Comparison of ENCODE assay signal across 15 mouse cellular contexts in the genomic region with DNA sequence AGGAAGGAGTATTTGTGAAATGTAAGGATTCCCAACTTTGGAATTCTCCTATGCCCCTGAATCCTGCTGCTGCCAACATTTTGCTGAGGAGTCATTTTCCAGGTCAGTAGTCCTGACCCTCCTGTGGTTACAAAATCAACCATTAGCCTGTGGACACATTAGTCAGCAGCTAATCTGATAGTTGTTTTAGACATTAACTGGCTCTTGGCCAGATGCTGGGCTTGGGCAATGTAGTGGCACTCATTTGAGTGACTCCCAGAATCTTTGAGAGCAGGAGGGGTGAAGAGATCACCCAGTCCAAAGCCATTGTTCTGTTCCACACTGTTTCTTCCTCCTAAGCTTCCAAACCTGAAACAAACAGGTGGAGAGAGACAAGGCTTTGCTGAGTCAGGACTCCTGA. TPM values are rescaled to one million over a fixed set of nuclear protein-coding genes. Genes with fewer than 3 reads are reported as not detected.
DNase-seq lines count a peak whose midpoint lies in the region; ATAC-seq lines count a peak whose summit lies in the region.
"Had no signal": no experiment of that assay in that cellular context is flagged by ENCODE, and none has a peak within 500 bp of the region (broad histone marks: within the 10 kb centered on the region; RNA-seq: fewer than 3 reads in every experiment).

No protein-coding gene starts in this region.

- DNase-seq in liver, embryonic 11.5 days (ENCODE audit: low spot score): no peak
- peak; percentile 81 to 88 for DNase-seq in adrenal gland, postnatal 36 days
- peak; percentile 30 for DNase-seq in retina, embryonic 14.5 days (ENCODE audit: low spot score)
- no peak for DNase-seq in embryo, embryonic 10 days (ENCODE audit: low spot score)
- DNase-seq in cerebellum, adult 9-10 months: no peak
- DNase-seq: cerebellum, postnatal 36 days had no signal

- H3K27ac ChIP-seq in liver, embryonic 16.5 days (ENCODE audit: low read length): no peak overlapping the region
- no peak overlapping the region for H3K27ac ChIP-seq in liver, embryonic 11.5 days (ENCODE audit: low read depth, low read length)
- peak overlapping the region; percentile 79 for H3K27ac ChIP-seq in kidney, embryonic 16.5 days (ENCODE audit: low read length)
- H3K27ac ChIP-seq: hindbrain, embryonic 12.5 days; limb, embryonic 12.5 days; neural tube, embryonic 13.5 days had no signal

- no peaks in the 10 kb centered on the region for H3K4me1 ChIP-seq in liver, embryonic 16.5 days (ENCODE audit: control insufficient read depth, low read depth, low read length)
- no peaks in the 10 kb centered on the region for H3K4me1 ChIP-seq in liver, embryonic 11.5 days (replicated peaks; ENCODE audit: control insufficient read depth, insufficient read depth, low read length)
- H3K4me1 ChIP-seq in kidney, embryonic 16.5 days (ENCODE audit: insufficient read depth, low read length): no peaks in the 10 kb centered on the region
- H3K4me1 ChIP-seq: hindbrain, embryonic 12.5 days; limb, embryonic 12.5 days; megakaryocyte, embryonic 14.5 days; neural tube, embryonic 13.5 days had no signal

- no peak overlapping the region for H3K9ac ChIP-seq in liver, embryonic 16.5 days (ENCODE audit: low read depth, low read length)
- H3K9ac ChIP-seq in liver, embryonic 11.5 days (ENCODE audit: low read depth, low read length): no peak overlapping the region
- H3K9ac ChIP-seq in kidney, embryonic 16.5 days (replicated peaks; ENCODE audit: low read length): no peak overlapping the region
- H3K9ac ChIP-seq: hindbrain, embryonic 12.5 days; limb, embryonic 12.5 days; neural tube, embryonic 13.5 days had no signal

- peak; percentile 63 for ATAC-seq in liver, embryonic 16.5 days (ENCODE audit: low read depth)
- ATAC-seq in liver, embryonic 11.5 days (replicated peaks; ENCODE audit: low FRiP score): no peak
- ATAC-seq in kidney, embryonic 16.5 days (ENCODE audit: low FRiP score, low TSS enrichment): peak; percentile 93
- ATAC-seq in monocyte, adult 5-6 weeks (replicated peaks; ENCODE audit: insufficient number of reproducible peaks, low FRiP score, low TSS enrichment, poor library complexity, severe bottlenecking): no peak

- no peaks in the 10 kb centered on the region for H3K27me3 ChIP-seq in liver, embryonic 16.5 days (ENCODE audit: control insufficient read depth, insufficient read depth, low read depth, low read length)
- no peaks in the 10 kb centered on the region for H3K27me3 ChIP-seq in liver, embryonic 11.5 days (replicated peaks; ENCODE audit: control insufficient read depth, insufficient read depth, low read length)
- H3K27me3 ChIP-seq in kidney, embryonic 16.5 days (ENCODE audit: insufficient read depth, low read length): no peaks in the 10 kb centered on the region
- H3K27me3 ChIP-seq: hindbrain, embryonic 12.5 days; limb, embryonic 12.5 days; megakaryocyte, embryonic 14.5 days; neural tube, embryonic 13.5 days had no signal

- H3K9me3 ChIP-seq in liver, embryonic 16.5 days (replicated peaks; ENCODE audit: control insufficient read depth, low read length): no peaks in the 10 kb centered on the region
- H3K9me3 ChIP-seq in liver, embryonic 11.5 days (ENCODE audit: control insufficient read depth, low read length): no peaks in the 10 kb centered on the region
- H3K9me3 ChIP-seq in kidney, embryonic 16.5 days (ENCODE audit: low read length): no peaks in the 10 kb centered on the region
- H3K9me3 ChIP-seq: hindbrain, embryonic 12.5 days; limb, embryonic 12.5 days; megakaryocyte, embryonic 14.5 days; neural tube, embryonic 13.5 days had no signal

- no peak overlapping the region for H3K4me2 ChIP-seq in liver, embryonic 16.5 days (ENCODE audit: low read depth, low read length)
- H3K4me2 ChIP-seq in liver, embryonic 11.5 days: no peak overlapping the region
- no peak overlapping the region for H3K4me2 ChIP-seq in kidney, embryonic 16.5 days (replicated peaks; ENCODE audit: low read depth, low read length)
- H3K4me2 ChIP-seq: heart, embryonic 11.5 days; hindbrain, embryonic 12.5 days; limb, embryonic 12.5 days; neural tube, embryonic 13.5 days had no signal

- no peak overlapping the region for H3K4me3 ChIP-seq in liver, embryonic 16.5 days (ENCODE audit: low read depth, low read length)
- H3K4me3 ChIP-seq in liver, embryonic 11.5 days (ENCODE audit: low read depth, low read length): no peak overlapping the region
- H3K4me3 ChIP-seq in kidney, embryonic 16.5 days (ENCODE audit: low read length): no peak overlapping the region
- H3K4me3 ChIP-seq: hindbrain, embryonic 12.5 days; limb, embryonic 12.5 days; megakaryocyte, embryonic 14.5 days; neural tube, embryonic 13.5 days had no signal

- no peaks in the 10 kb centered on the region; the same call in 1 of the 2 replicates for H3K36me3 ChIP-seq in liver, embryonic 16.5 days (ENCODE audit: control insufficient read depth, insufficient read depth)
- H3K36me3 ChIP-seq in liver, embryonic 11.5 days (ENCODE audit: control insufficient read depth, insufficient read depth, low read length): no peaks in the 10 kb centered on the region; the same call in 1 of the 2 replicates
- H3K36me3 ChIP-seq in kidney, embryonic 16.5 days (ENCODE audit: insufficient read depth, low read length): peaks cover 15% of the 10 kb centered on the region

RNA-seq across cellular contexts. Expression of gene Idh1, which starts 31.5 kb away (rescaled TPM):
- polyA plus RNA-seq in liver, embryonic 16.5 days (2015; fragmentation: Nextera tagmentation; extraction: Ambion mirVana): 136 and 151 TPM in 2 replicates
- polyA plus RNA-seq in liver, embryonic 11.5 days (2014; fragmentation: Nextera tagmentation; extraction: Ambion mirVana): 106 and 118 TPM in 2 replicates
- total RNA-seq in adrenal gland, postnatal 36 days (2021): 100 to 1,000 TPM; 322 to 834 TPM
- 293 and 329 TPM in 2 replicates for polyA plus RNA-seq in kidney, embryonic 16.5 days (2015; fragmentation: Nextera tagmentation; extraction: Ambion mirVana)
- 91.5 to 141 TPM (median 130 TPM) in 3 replicates for total RNA-seq in monocyte, adult 5-6 weeks (2017)

RNA-seq across cellular contexts. Expression of gene Pikfyve, which starts 31.7 kb away (rescaled TPM):
- polyA plus RNA-seq in liver, embryonic 16.5 days (2015; fragmentation: Nextera tagmentation; extraction: Ambion mirVana): 3.5 and 3.7 TPM in 2 replicates
- 9.8 and 10.7 TPM in 2 replicates for polyA plus RNA-seq in liver, embryonic 11.5 days (2014; fragmentation: Nextera tagmentation; extraction: Ambion mirVana)
- 10 to 100 TPM; 36.8 to 37.0 TPM for total RNA-seq in adrenal gland, postnatal 36 days (2021)
- 10.0 and 11.1 TPM in 2 replicates for polyA plus RNA-seq in kidney, embryonic 16.5 days (2015; fragmentation: Nextera tagmentation; extraction: Ambion mirVana)
- total RNA-seq in monocyte, adult 5-6 weeks (2017): 43.2 to 56.5 TPM (median 45.5 TPM) in 3 replicates

RNA-seq across cellular contexts. Expression of gene D630023F18Rik, which starts 31.8 kb away (rescaled TPM):
- 0.13 and 0.48 TPM in 2 replicates for polyA plus RNA-seq in liver, embryonic 16.5 days (2015; fragmentation: Nextera tagmentation; extraction: Ambion mirVana)
- 0.32 and 0.49 TPM in 2 replicates for polyA plus RNA-seq in liver, embryonic 11.5 days (2014; fragmentation: Nextera tagmentation; extraction: Ambion mirVana)
- total RNA-seq in adrenal gland, postnatal 36 days (2021): not detected
- 2.0 and 2.8 TPM in 2 replicates for polyA plus RNA-seq in kidney, embryonic 16.5 days (2015; fragmentation: Nextera tagmentation; extraction: Ambion mirVana)
- not detected in 3 replicates for total RNA-seq in monocyte, adult 5-6 weeks (2017)

RNA-seq across cellular contexts. Expression of gene Gm28845, which starts 35.5 kb away (rescaled TPM):
- polyA plus RNA-seq in liver, embryonic 16.5 days (2015; fragmentation: Nextera tagmentation; extraction: Ambion mirVana): not detected in 2 replicates
- not detected in 2 replicates for polyA plus RNA-seq in liver, embryonic 11.5 days (2014; fragmentation: Nextera tagmentation; extraction: Ambion mirVana)
- total RNA-seq in adrenal gland, postnatal 36 days (2021): not detected
- polyA plus RNA-seq in kidney, embryonic 16.5 days (2015; fragmentation: Nextera tagmentation; extraction: Ambion mirVana): 0.29 TPM in 1 of 2 replicates, not detected in the other
- not detected in 3 replicates for total RNA-seq in monocyte, adult 5-6 weeks (2017)
- polyA plus RNA-seq: heart, embryonic 11.5 days; hindbrain, embryonic 12.5 days; limb, embryonic 12.5 days; neural tube, embryonic 13.5 days had no signal

RNA-seq across cellular contexts. Expression of gene Cryga, which starts 51.6 kb away (rescaled TPM):
- not detected in 2 replicates for polyA plus RNA-seq in liver, embryonic 16.5 days (2015; fragmentation: Nextera tagmentation; extraction: Ambion mirVana)
- not detected in 2 replicates for polyA plus RNA-seq in liver, embryonic 11.5 days (2014; fragmentation: Nextera tagmentation; extraction: Ambion mirVana)
- total RNA-seq in adrenal gland, postnatal 36 days (2021): not detected
- not detected in 2 replicates for polyA plus RNA-seq in kidney, embryonic 16.5 days (2015; fragmentation: Nextera tagmentation; extraction: Ambion mirVana)
- total RNA-seq in monocyte, adult 5-6 weeks (2017): not detected in 3 replicates
- polyA plus RNA-seq: brain, embryonic 14.5 days; heart, embryonic 11.5 days; hindbrain, embryonic 12.5 days; limb, embryonic 12.5 days; neural tube, embryonic 13.5 days had no signal

Comparison
In these comparisons a context has a peak if more than half of its experiments do, and no peak if none do; other contexts are left out.
1. ATAC-seq: peak in liver, embryonic 16.5 days (single experiment) and kidney, embryonic 16.5 days (single experiment); none in liver, embryonic 11.5 days (single experiment) and monocyte, adult 5-6 weeks (single experiment).
2. DNase-seq: peak in adrenal gland, postnatal 36 days (2 of 2) and retina, embryonic 14.5 days (single experiment); none in liver, embryonic 11.5 days (single experiment), embryo, embryonic 10 days (single experiment) and cerebellum, adult 9-10 months (single experiment).